Mouse (Mus musculus) bone marrow, adult 2 months (tissue): ENCODE results near the gene 1110059E24Rik. TPM values are rescaled to one million over a fixed set of nuclear protein-coding genes. Genes with fewer than 3 reads are reported as not detected.
A peak's percentile ranks its signal among the peaks of the same experiment; 100 is the strongest.

Experiments
- H3K27ac ChIP-seq: fragments of 200-500 bp; 2 replicates; pipeline ENCODE4 v1.5.1; 2012; ENCODE audit warnings: low read depth, mild to moderate bottlenecking, control low read depth, inconsistent platforms, low read length; ENCODE audit not compliant: control insufficient read depth, poor library complexity, insufficient read depth
- H3K4me1 ChIP-seq: fragments of 200-500 bp; 2 replicates; pipeline ENCODE4 v1.6.1; 2011; ENCODE audit warnings: low read length; ENCODE audit not compliant: control insufficient read depth, insufficient read depth
- H3K4me3 ChIP-seq: fragments of 200-500 bp; replicated peaks from 2 replicates; pipeline ENCODE3; 2011; ENCODE audit warnings: mild to moderate bottlenecking, low read depth, low read length, control low read depth; ENCODE audit not compliant: control insufficient read depth
- CTCF ChIP-seq: fragments of 200-500 bp; IDR thresholded peaks from 2 replicates; pipeline ENCODE4 v1.5.1; 2011; ENCODE audit warnings: low read length, control low read depth; ENCODE audit not compliant: control insufficient read depth, insufficient read depth
- POLR2A ChIP-seq: fragments of 200-500 bp; IDR thresholded peaks from 2 replicates; pipeline ENCODE4 v1.6.1; 2011; ENCODE audit warnings: low read depth, mild to moderate bottlenecking, control low read depth, low read length, borderline replicate concordance; ENCODE audit not compliant: control insufficient read depth
- WGBS: fragments of 180-500 bp; shearing (Covaris S2); methylation state at CpG from one replicate; pipeline ENCODE4 v1.1.7; 2018; 5-methylcytosine and 5-hydroxymethylcytosine counted together
- polyA plus RNA-seq: library from polyadenylated mRNA; stranded (reverse); fragments of >200 nt; gene quantifications from 2 replicates; pipeline ENCODE4 v1.2.4, GENCODE M21; 2011; ENCODE audit warnings: low replicate concordance; ENCODE audit not compliant: missing spikeins, insufficient read depth, insufficient read length

The 1110059E24Rik gene
- 10.3 and 14.1 TPM in 2 replicates for polyA plus RNA-seq

- peaks cover 4% of the 10 kb centered on the region for H3K4me1 ChIP-seq
- peak within 1 kb of the TSS; percentile 81 for H3K4me3 ChIP-seq
- no peak for TF ChIP-seq CTCF
- peak; percentile 55; the same call in 1 of the 2 replicates for TF ChIP-seq POLR2A
- WGBS, result 4% methylated on average over 52 of the region's 52 CpGs
- H3K27ac ChIP-seq, result peak within 1 kb of the TSS; percentile 98
Measured at GRCm38 (mm10) chr19:21652285-21653171, at the start of gene 1110059E24Rik. TSS of gene 1110059E24Rik (minus strand) at chr19:21652976.

- TF ChIP-seq POLR2A (no peak), CTCF (no peak)
- Histone ChIP-seq H3K27ac (no peak overlapping the region), H3K4me3 (no peak overlapping the region), H3K4me1 (no peaks in the 10 kb centered on the region)
- 92% methylated on average over 10 of the region's 10 CpGs for WGBS
Measured at GRCm38 (mm10) chr19:21680986-21681385, 28.2 kb upstream of the 1110059E24Rik start.

- H3K4me3 ChIP-seq, result no peak overlapping the region
- TF ChIP-seq CTCF, result no peak
- TF ChIP-seq POLR2A, result no peak
- H3K27ac ChIP-seq, result no peak overlapping the region
- H3K4me1 ChIP-seq, result no peaks in the 10 kb centered on the region
- WGBS, result 84% methylated on average over 3 of the region's 3 CpGs
Measured at GRCm38 (mm10) chr19:21680091-21680490, 27.3 kb upstream of the 1110059E24Rik start.

- no peaks in the 10 kb centered on the region; the same call in 1 of the 2 replicates for H3K4me1 ChIP-seq
- 92% methylated on average over 17 of the region's 17 CpGs for WGBS
- TF ChIP-seq POLR2A, result no peak
- no peak overlapping the region for H3K4me3 ChIP-seq
- H3K27ac ChIP-seq, result no peak overlapping the region
Measured at GRCm38 (mm10) chr19:21674354-21675096, 21.7 kb upstream of the 1110059E24Rik start.

GRCm38 (mm10) chr19:21669650-21670049 is 16.9 kb upstream of the 1110059E24Rik start:
- Histone ChIP-seq H3K4me1 (no peaks in the 10 kb centered on the region; the same call in 1 of the 2 replicates), H3K4me3 (no peak overlapping the region), H3K27ac (no peak overlapping the region)
- no peak for TF ChIP-seq CTCF
- WGBS, result 86% methylated on average over 4 of the region's 4 CpGs

- H3K4me1 ChIP-seq, result no peaks in the 10 kb centered on the region; the same call in 1 of the 2 replicates
- H3K27ac ChIP-seq, result no peak overlapping the region
- WGBS, result 27% methylated on average over 4 of the region's 4 CpGs
- no peak for TF ChIP-seq POLR2A
- no peak for TF ChIP-seq CTCF
- no peak overlapping the region for H3K4me3 ChIP-seq
Measured at GRCm38 (mm10) chr19:21663756-21664456, 11.1 kb upstream of the 1110059E24Rik start.

- peaks cover 2% of the 10 kb centered on the region for H3K4me1 ChIP-seq
Measured at GRCm38 (mm10) chr19:21660734-21661133, 8.0 kb upstream of the 1110059E24Rik start.

GRCm38 (mm10) chr19:21654788-21655187 is 2.0 kb upstream of the 1110059E24Rik start:
- no peak for TF ChIP-seq POLR2A
- TF ChIP-seq CTCF, result no peak
- WGBS, result 37% methylated on average over 7 of the region's 7 CpGs
- Histone ChIP-seq H3K4me1 (peaks cover 3% of the 10 kb centered on the region), H3K4me3 (peak overlapping the region; percentile 23), H3K27ac (no peak overlapping the region)

More at GRCm38 (mm10) chr19:21660734-21661133, 8.0 kb upstream of the 1110059E24Rik start:
- no peak for TF ChIP-seq CTCF
- 42% methylated on average over 1 of the region's 1 CpGs for WGBS
- Histone ChIP-seq H3K27ac (no peak overlapping the region), H3K4me3 (no peak overlapping the region)
